Mouse (Mus musculus) E14TG2a.4 (cell line): ENCODE data around the gene Shf.

Source experiments
- CTCF ChIP-seq: conservative IDR thresholded peaks from 2 replicates; pipeline ENCODE4 v1.5.1; 2014; ENCODE audit warnings: low read length
- NANOG ChIP-seq: IDR thresholded peaks from 2 replicates; pipeline ENCODE4 v1.6.1; 2014; ENCODE audit warnings: borderline replicate concordance, low read length, mixed read lengths
- POU5F1 ChIP-seq: IDR thresholded peaks from 2 replicates; pipeline ENCODE4 v1.6.1; 2014; ENCODE audit warnings: low read length, borderline replicate concordance

DNA sequence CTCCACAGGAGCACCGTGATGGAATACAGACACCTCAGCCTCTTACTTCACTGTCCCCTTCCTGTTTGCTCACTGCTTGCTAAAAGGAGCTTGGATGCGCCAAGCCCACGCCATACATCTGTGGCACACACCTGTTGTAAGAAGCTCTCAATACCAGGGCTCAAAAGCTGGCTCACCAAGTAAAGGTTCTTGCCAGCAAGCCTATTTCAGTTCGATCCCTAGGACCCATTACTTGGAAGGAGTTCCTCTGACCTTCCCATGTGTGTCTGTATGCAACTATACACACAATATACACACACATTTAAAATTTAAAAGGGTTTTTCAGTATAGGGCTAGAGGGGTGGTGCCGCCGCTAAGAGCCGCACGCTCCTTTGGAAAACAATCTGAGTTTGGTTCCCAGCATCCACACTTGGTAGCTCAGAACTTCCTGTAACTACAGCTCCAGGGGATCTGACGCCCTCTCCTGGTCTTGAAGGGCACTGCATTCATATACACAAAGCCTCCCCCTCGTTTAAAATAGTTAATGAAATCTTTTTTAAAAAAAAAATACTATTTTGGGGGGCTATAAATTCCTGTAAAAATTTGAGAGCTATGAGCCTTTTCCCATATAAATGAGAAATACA, 3.6 kb downstream of the Shf start:
- no peak for TF ChIP-seq NANOG
- peak; percentile 81 for TF ChIP-seq CTCF
- no peak for TF ChIP-seq POU5F1
